Mouse (Mus musculus): Measurements from ENCODE around the gene Tvp23b. TPM values are rescaled to one million over a fixed set of nuclear protein-coding genes. Genes with fewer than 3 reads are reported as not detected.

The Tvp23b gene
- polyA plus RNA-seq, 1 experiment: 2.7 TPM

DNA sequence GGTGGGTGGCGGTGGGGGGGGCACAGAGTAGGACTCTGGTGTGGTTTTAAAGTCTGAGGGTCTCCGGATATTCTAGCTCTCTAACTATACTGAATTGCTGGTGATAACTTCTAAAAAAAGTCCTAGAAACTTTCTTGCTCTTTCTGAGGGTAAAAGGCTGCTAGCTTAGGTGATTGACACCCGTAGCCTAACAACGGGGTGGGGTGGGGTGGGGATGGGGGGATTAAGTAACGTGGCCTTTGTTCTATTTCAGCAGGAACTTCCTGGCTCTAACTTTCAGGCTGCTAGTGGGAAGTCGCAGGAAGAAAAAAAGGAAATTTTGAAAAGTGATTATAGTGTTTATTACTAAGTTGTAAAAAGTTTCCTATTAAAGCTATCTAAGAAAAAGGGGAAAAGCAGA is 76.5 kb downstream of the Tvp23b start:
- TF ChIP-seq GATA1 (IDR thresholded peaks at IDR 0.05; ENCODE audit: low read length): no peak

DNA sequence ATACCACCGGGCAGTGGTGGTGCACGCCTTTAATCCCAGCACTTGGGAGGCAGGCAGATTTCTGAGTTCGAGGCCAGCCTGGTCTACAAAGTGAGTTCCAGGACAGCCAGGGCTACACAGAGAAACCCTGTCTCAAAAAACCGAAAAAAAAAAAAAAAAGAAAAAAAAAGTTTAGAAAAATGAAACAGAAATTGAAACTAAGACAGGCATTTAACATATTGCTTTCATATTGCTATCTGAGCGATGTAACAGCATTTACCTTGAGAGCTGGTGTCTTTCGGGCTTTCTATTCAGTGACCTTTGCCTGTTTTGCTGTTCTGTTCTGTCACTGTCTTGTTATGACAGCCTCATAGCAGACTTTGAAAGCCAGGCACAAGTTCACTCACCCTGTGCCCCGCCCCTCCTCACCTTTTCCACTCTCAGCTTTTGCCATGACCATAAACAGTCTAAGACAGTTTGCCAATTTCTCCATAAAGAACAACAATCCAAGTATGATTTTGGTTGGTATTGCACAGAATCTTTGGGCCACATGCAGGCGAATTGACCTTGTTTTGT is 78.4 kb downstream of the Tvp23b start:
- TF ChIP-seq GATA1 (IDR thresholded peaks at IDR 0.05; ENCODE audit: low read length): no peak

DNA sequence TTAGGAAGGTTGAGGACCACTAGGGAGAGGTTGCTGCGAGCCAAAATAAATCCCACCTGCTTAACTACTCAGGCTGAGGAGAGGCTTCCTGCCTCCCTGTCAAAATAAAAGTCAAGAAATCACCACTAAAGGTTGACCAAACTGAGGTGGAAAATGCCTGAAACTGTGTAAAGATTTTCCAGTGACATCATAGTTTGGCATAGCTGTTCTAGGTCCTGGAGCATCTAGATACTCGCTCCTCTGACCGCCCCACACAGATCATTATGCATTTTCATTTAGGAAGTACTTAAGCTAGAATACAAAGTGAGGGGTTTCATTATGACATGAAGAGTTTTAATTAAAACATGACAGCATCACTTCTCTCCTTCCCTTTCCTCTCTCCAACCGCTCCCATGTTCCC is 84.0 kb downstream of the Tvp23b start:
- no peak for TF ChIP-seq GATA1 (IDR thresholded peaks at IDR 0.05; ENCODE audit: low read length)

DNA sequence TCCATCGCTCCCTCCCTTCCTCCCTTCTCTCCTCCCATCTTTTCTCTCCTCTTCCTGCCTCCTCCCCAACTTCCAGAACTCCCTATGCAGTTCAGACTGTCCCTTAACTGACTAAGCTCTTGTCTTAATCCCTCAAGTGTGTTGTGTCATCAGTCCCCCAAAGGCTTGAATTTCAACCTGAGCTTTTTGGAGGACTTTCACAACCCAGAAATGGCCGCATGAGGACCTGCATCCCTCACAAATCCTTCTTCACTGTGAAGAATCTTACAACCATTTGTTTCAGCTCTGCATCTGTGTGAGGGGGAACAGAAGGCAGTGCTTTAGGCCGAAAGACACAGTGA is 87.1 kb downstream of the Tvp23b start:
- TF ChIP-seq GATA1 (IDR thresholded peaks at IDR 0.05; ENCODE audit: low read length): no peak

Other genes starting within 250 kb of the Tvp23b start
- gene Lrrc75a, start 230.9 kb upstream of the Tvp23b start, polyA plus RNA-seq (2012): not detected in 2 replicates
- gene Mmgt2, start 230.8 kb upstream of the Tvp23b start, polyA plus RNA-seq (2012): 0.66 and 0.85 TPM in 2 replicates
- not detected in 2 replicates for gene Zfp287, start 147.6 kb upstream of the Tvp23b start, polyA plus RNA-seq (2012)
- not detected in 2 replicates for gene Gm10428, start 126.4 kb upstream of the Tvp23b start, polyA plus RNA-seq (2012)
- gene Zfp286, start 90.0 kb upstream of the Tvp23b start, polyA plus RNA-seq (2012): not detected in 2 replicates
- gene Trim16, start 59.2 kb upstream of the Tvp23b start, polyA plus RNA-seq (2012): not detected in 2 replicates
- not detected in 2 replicates for gene Fbxw10, start 32.4 kb upstream of the Tvp23b start, polyA plus RNA-seq (2012)
- gene Cdrt4, start 71.7 kb downstream of the Tvp23b start, polyA plus RNA-seq (2012): not detected in 2 replicates
- gene Tekt3, start 182.2 kb downstream of the Tvp23b start, polyA plus RNA-seq (2012): not detected in 2 replicates
- gene Pmp22, start 249.5 kb downstream of the Tvp23b start, polyA plus RNA-seq (2012): not detected in 2 replicates

Measured in G1E-ER4 (cell line).